Mouse (Mus musculus): ENCODE data around the gene Xpo4. TPM values are rescaled to one million over a fixed set of nuclear protein-coding genes. Genes with fewer than 3 reads are reported as not detected.

The Xpo4 gene
- 31.7 and 32.1 TPM in 2 replicates for polyA plus RNA-seq (2014; fragmentation: Nextera tagmentation; extraction: Ambion mirVana)

- Histone ChIP-seq H3K9ac (ENCODE audit: low read depth, low read length) (peak within 1 kb of the TSS; percentile 90), H3K4me3 (ENCODE audit: low read depth, low read length) (peak within 1 kb of the TSS; percentile 84), H3K4me2 (replicated peaks; ENCODE audit: low read depth, low read length) (peak within 1 kb of the TSS; percentile 84), H3K27me3 (ENCODE audit: control insufficient read depth, insufficient read depth, low read length) (no peaks in the 10 kb centered on the region), H3K4me1 (replicated peaks; ENCODE audit: control insufficient read depth, insufficient read depth, low read length) (no peaks in the 10 kb centered on the region; the same call in 1 of the 2 replicates), H3K36me3 (ENCODE audit: control insufficient read depth, insufficient read depth, low read length) (no peaks in the 10 kb centered on the region), H3K9me3 (ENCODE audit: control insufficient read depth, low read length) (no peaks in the 10 kb centered on the region), H3K27ac (ENCODE audit: low read depth, low read length) (peak within 1 kb of the TSS; percentile 98)
- ATAC-seq (ENCODE audit: low FRiP score) (peak; percentile 97), DNase-seq (ENCODE audit: low spot score) (peak; percentile 91)
- under 1% methylated on average over 66 of the region's 80 CpGs for WGBS
Observed at GRCm38 (mm10) chr14:57664822-57665627, at the start of gene Xpo4. TSS of gene Xpo4 (minus strand) at chr14:57665430.

- H3K4me1 ChIP-seq (replicated peaks; ENCODE audit: control insufficient read depth, insufficient read depth, low read length): no peaks in the 10 kb centered on the region
- no peak overlapping the region for H3K9ac ChIP-seq (ENCODE audit: low read depth, low read length)
- H3K27me3 ChIP-seq (ENCODE audit: control insufficient read depth, insufficient read depth, low read length): no peaks in the 10 kb centered on the region
- no peaks in the 10 kb centered on the region for H3K36me3 ChIP-seq (ENCODE audit: control insufficient read depth, insufficient read depth, low read length)
- H3K4me3 ChIP-seq (ENCODE audit: low read depth, low read length): no peak overlapping the region
- H3K9me3 ChIP-seq (ENCODE audit: control insufficient read depth, low read length): no peaks in the 10 kb centered on the region
- WGBS: 94% methylated on average over 1 of the region's 1 CpGs
- no peak for ATAC-seq (ENCODE audit: low FRiP score)
- H3K4me2 ChIP-seq (replicated peaks; ENCODE audit: low read depth, low read length): no peak overlapping the region
- DNase-seq (ENCODE audit: low spot score): no peak
- no peak overlapping the region for H3K27ac ChIP-seq (ENCODE audit: low read depth, low read length)
Observed at GRCm38 (mm10) chr14:57712884-57713283, 47.7 kb upstream of the Xpo4 start.

GRCm38 (mm10) chr14:57711059-57711458 lies 45.8 kb upstream of the Xpo4 start:
- no peaks in the 10 kb centered on the region for H3K36me3 ChIP-seq (ENCODE audit: control insufficient read depth, insufficient read depth, low read length)
- 89% methylated on average over 6 of the region's 6 CpGs for WGBS
- H3K4me1 ChIP-seq (replicated peaks; ENCODE audit: control insufficient read depth, insufficient read depth, low read length): peaks cover 5% of the 10 kb centered on the region; the same call in 1 of the 2 replicates
- no peaks in the 10 kb centered on the region for H3K27me3 ChIP-seq (ENCODE audit: control insufficient read depth, insufficient read depth, low read length)
- no peak for ATAC-seq (ENCODE audit: low FRiP score)
- H3K9ac ChIP-seq (ENCODE audit: low read depth, low read length): no peak overlapping the region
- H3K4me2 ChIP-seq (replicated peaks; ENCODE audit: low read depth, low read length): no peak overlapping the region
- H3K27ac ChIP-seq (ENCODE audit: low read depth, low read length): no peak overlapping the region
- DNase-seq (ENCODE audit: low spot score): no peak
- H3K9me3 ChIP-seq (ENCODE audit: control insufficient read depth, low read length): no peaks in the 10 kb centered on the region
- no peak overlapping the region for H3K4me3 ChIP-seq (ENCODE audit: low read depth, low read length)

- Histone ChIP-seq H3K9ac (ENCODE audit: low read depth, low read length) (no peak overlapping the region), H3K36me3 (ENCODE audit: control insufficient read depth, insufficient read depth, low read length) (no peaks in the 10 kb centered on the region), H3K9me3 (ENCODE audit: control insufficient read depth, low read length) (no peaks in the 10 kb centered on the region), H3K4me1 (replicated peaks; ENCODE audit: control insufficient read depth, insufficient read depth, low read length) (peaks cover 5% of the 10 kb centered on the region; the same call in 1 of the 2 replicates), H3K27ac (ENCODE audit: low read depth, low read length) (no peak overlapping the region), H3K4me3 (ENCODE audit: low read depth, low read length) (no peak overlapping the region), H3K4me2 (replicated peaks; ENCODE audit: low read depth, low read length) (no peak overlapping the region), H3K27me3 (ENCODE audit: control insufficient read depth, insufficient read depth, low read length) (no peaks in the 10 kb centered on the region)
- peak; percentile 45 for DNase-seq (ENCODE audit: low spot score)
- peak; percentile 58 for ATAC-seq (ENCODE audit: low FRiP score)
- 22% methylated on average over 10 of the region's 10 CpGs for WGBS
Observed at GRCm38 (mm10) chr14:57709171-57709570, 43.9 kb upstream of the Xpo4 start.

- H3K4me1 ChIP-seq (replicated peaks; ENCODE audit: control insufficient read depth, insufficient read depth, low read length): peaks cover 5% of the 10 kb centered on the region; the same call in 1 of the 2 replicates
- H3K4me2 ChIP-seq (replicated peaks; ENCODE audit: low read depth, low read length): no peak overlapping the region
- DNase-seq (ENCODE audit: low spot score) (no peak), ATAC-seq (ENCODE audit: low FRiP score) (no peak)
- H3K27ac ChIP-seq (ENCODE audit: low read depth, low read length): no peak overlapping the region
- WGBS: 87% methylated on average over 7 of the region's 7 CpGs
- H3K36me3 ChIP-seq (ENCODE audit: control insufficient read depth, insufficient read depth, low read length): no peaks in the 10 kb centered on the region
- H3K27me3 ChIP-seq (ENCODE audit: control insufficient read depth, insufficient read depth, low read length): no peaks in the 10 kb centered on the region
- no peak overlapping the region for H3K4me3 ChIP-seq (ENCODE audit: low read depth, low read length)
- no peak overlapping the region for H3K9ac ChIP-seq (ENCODE audit: low read depth, low read length)
- H3K9me3 ChIP-seq (ENCODE audit: control insufficient read depth, low read length): no peaks in the 10 kb centered on the region
Observed at GRCm38 (mm10) chr14:57708580-57708979, 43.4 kb upstream of the Xpo4 start.

GRCm38 (mm10) chr14:57707100-57707893 lies 42.1 kb upstream of the Xpo4 start:
- Histone ChIP-seq H3K4me2 (replicated peaks; ENCODE audit: low read depth, low read length) (no peak overlapping the region), H3K9ac (ENCODE audit: low read depth, low read length) (peak overlapping the region; percentile 12; the same call in 1 of the 2 replicates), H3K27me3 (ENCODE audit: control insufficient read depth, insufficient read depth, low read length) (no peaks in the 10 kb centered on the region), H3K4me1 (replicated peaks; ENCODE audit: control insufficient read depth, insufficient read depth, low read length) (peaks cover 5% of the 10 kb centered on the region; the same call in 1 of the 2 replicates), H3K27ac (ENCODE audit: low read depth, low read length) (no peak overlapping the region), H3K36me3 (ENCODE audit: control insufficient read depth, insufficient read depth, low read length) (no peaks in the 10 kb centered on the region), H3K4me3 (ENCODE audit: low read depth, low read length) (no peak overlapping the region), H3K9me3 (ENCODE audit: control insufficient read depth, low read length) (no peaks in the 10 kb centered on the region)
- WGBS: 52% methylated on average over 18 of the region's 18 CpGs
- DNase-seq (ENCODE audit: low spot score) (peak; percentile 30), ATAC-seq (ENCODE audit: low FRiP score) (no peak)

- WGBS: 85% methylated on average over 4 of the region's 4 CpGs
- Histone ChIP-seq H3K4me3 (ENCODE audit: low read depth, low read length) (no peak overlapping the region), H3K27ac (ENCODE audit: low read depth, low read length) (no peak overlapping the region), H3K4me2 (replicated peaks; ENCODE audit: low read depth, low read length) (no peak overlapping the region), H3K36me3 (ENCODE audit: control insufficient read depth, insufficient read depth, low read length) (no peaks in the 10 kb centered on the region), H3K9ac (ENCODE audit: low read depth, low read length) (no peak overlapping the region), H3K27me3 (ENCODE audit: control insufficient read depth, insufficient read depth, low read length) (no peaks in the 10 kb centered on the region), H3K9me3 (ENCODE audit: control insufficient read depth, low read length) (no peaks in the 10 kb centered on the region), H3K4me1 (replicated peaks; ENCODE audit: control insufficient read depth, insufficient read depth, low read length) (peaks cover 5% of the 10 kb centered on the region; the same call in 1 of the 2 replicates)
- DNase-seq (ENCODE audit: low spot score) (no peak), ATAC-seq (ENCODE audit: low FRiP score) (no peak)
Observed at GRCm38 (mm10) chr14:57706760-57707099, 41.5 kb upstream of the Xpo4 start.

GRCm38 (mm10) chr14:57705759-57706158 lies 40.5 kb upstream of the Xpo4 start:
- no peak overlapping the region for H3K4me3 ChIP-seq (ENCODE audit: low read depth, low read length)
- no peak overlapping the region for H3K4me2 ChIP-seq (replicated peaks; ENCODE audit: low read depth, low read length)
- H3K36me3 ChIP-seq (ENCODE audit: control insufficient read depth, insufficient read depth, low read length): no peaks in the 10 kb centered on the region
- peaks cover 5% of the 10 kb centered on the region; the same call in 1 of the 2 replicates for H3K4me1 ChIP-seq (replicated peaks; ENCODE audit: control insufficient read depth, insufficient read depth, low read length)
- ATAC-seq (ENCODE audit: low FRiP score): no peak
- DNase-seq (ENCODE audit: low spot score): no peak
- H3K9ac ChIP-seq (ENCODE audit: low read depth, low read length): no peak overlapping the region
- H3K27ac ChIP-seq (ENCODE audit: low read depth, low read length): no peak overlapping the region
- no peaks in the 10 kb centered on the region for H3K27me3 ChIP-seq (ENCODE audit: control insufficient read depth, insufficient read depth, low read length)
- WGBS: 90% methylated on average over 4 of the region's 4 CpGs
- H3K9me3 ChIP-seq (ENCODE audit: control insufficient read depth, low read length): no peaks in the 10 kb centered on the region

All from hindbrain, embryonic 11.5 days (tissue).